Mouse (Mus musculus): ENCODE results near the gene Gm19402. TPM values are rescaled to one million over a fixed set of nuclear protein-coding genes. Genes with fewer than 3 reads are reported as not detected.

Gene Gm19402
- total RNA-seq, 1 experiment from 2014 or later: not detected

GRCm38 (mm10) chr10:77670710-77671109 lies 19.8 kb downstream of the Gm19402 start:
- ATAC-seq (replicated peaks; ENCODE audit: low read depth, poor library complexity, severe bottlenecking): no peak

GRCm38 (mm10) chr10:77667402-77667801 lies 23.2 kb downstream of the Gm19402 start:
- ATAC-seq (replicated peaks; ENCODE audit: low read depth, poor library complexity, severe bottlenecking): no peak

- ATAC-seq (replicated peaks; ENCODE audit: low read depth, poor library complexity, severe bottlenecking): no peak
These were observed 24.2 kb downstream of the Gm19402 start for GRCm38 (mm10) chr10:77666342-77666741.

GRCm38 (mm10) chr10:77663949-77664665 lies 26.4 kb downstream of the Gm19402 start:
- no peak for ATAC-seq (replicated peaks; ENCODE audit: low read depth, poor library complexity, severe bottlenecking)

- ATAC-seq (replicated peaks; ENCODE audit: low read depth, poor library complexity, severe bottlenecking): no peak
These were observed 32.1 kb downstream of the Gm19402 start for GRCm38 (mm10) chr10:77658286-77658994.

- ATAC-seq (replicated peaks; ENCODE audit: low read depth, poor library complexity, severe bottlenecking): no peak
These were observed 38.5 kb downstream of the Gm19402 start for GRCm38 (mm10) chr10:77652046-77652445.

- ATAC-seq (replicated peaks; ENCODE audit: low read depth, poor library complexity, severe bottlenecking): no peak
These were observed 42.7 kb downstream of the Gm19402 start for GRCm38 (mm10) chr10:77647901-77648300.

- no peak for ATAC-seq (replicated peaks; ENCODE audit: low read depth, poor library complexity, severe bottlenecking)
These were observed 43.1 kb downstream of the Gm19402 start for GRCm38 (mm10) chr10:77647461-77647860.

GRCm38 (mm10) chr10:77645571-77645970 lies 45.0 kb downstream of the Gm19402 start:
- ATAC-seq (replicated peaks; ENCODE audit: low read depth, poor library complexity, severe bottlenecking): no peak

GRCm38 (mm10) chr10:77643160-77643559 lies 47.4 kb downstream of the Gm19402 start:
- ATAC-seq (replicated peaks; ENCODE audit: low read depth, poor library complexity, severe bottlenecking): peak; percentile 48; the same call in 1 of the 2 replicates

Other genes with a start within 250 kb of the Gm19402 start
- gene Fam207a, start 175.0 kb downstream of the Gm19402 start, total RNA-seq (2017): 23.1 and 32.5 TPM in 2 replicates
- gene Itgb2, start 160.5 kb downstream of the Gm19402 start, total RNA-seq (2017): 12.4 and 18.4 TPM in 2 replicates
- gene Pttg1ip, start 109.0 kb downstream of the Gm19402 start, total RNA-seq (2017): 35.5 and 47.4 TPM in 2 replicates
- gene Sumo3, start 84.7 kb downstream of the Gm19402 start, total RNA-seq (2017): 147 and 170 TPM in 2 replicates
- not detected in 2 replicates for gene Gm49325, start 84.6 kb downstream of the Gm19402 start, total RNA-seq (2017)
- gene Ube2g2, start 68.5 kb downstream of the Gm19402 start, total RNA-seq (2017): 27.0 and 37.2 TPM in 2 replicates
- 0.87 and 1.2 TPM in 2 replicates for gene Tspear, start 4.2 kb downstream of the Gm19402 start, total RNA-seq (2017)
- not detected in 2 replicates for gene Gm9508, start 6.5 kb upstream of the Gm19402 start, total RNA-seq (2017)
- not detected in 2 replicates for gene Gm10272, start 15.9 kb upstream of the Gm19402 start, total RNA-seq (2017)
- gene Gm10024, start 20.7 kb upstream of the Gm19402 start, total RNA-seq (2017): not detected in 2 replicates
- gene Gm10142, start 25.1 kb upstream of the Gm19402 start, total RNA-seq (2017): not detected in 2 replicates
- not detected in 2 replicates for gene Krtap12-1, start 29.8 kb upstream of the Gm19402 start, total RNA-seq (2017)
- not detected in 2 replicates for gene Gm10100, start 35.7 kb upstream of the Gm19402 start, total RNA-seq (2017)
- gene Gm18596, start 51.9 kb upstream of the Gm19402 start, total RNA-seq (2017): not detected in 2 replicates
- gene Gm9736, start 60.6 kb upstream of the Gm19402 start, total RNA-seq (2017): not detected in 2 replicates
- gene Gm3233, start 68.9 kb upstream of the Gm19402 start, total RNA-seq (2017): not detected in 2 replicates
- gene Gm3238, start 80.6 kb upstream of the Gm19402 start, total RNA-seq (2017): not detected in 2 replicates
- not detected in 2 replicates for gene Gm7138, start 86.2 kb upstream of the Gm19402 start, total RNA-seq (2017)
- gene Gm3250, start 91.8 kb upstream of the Gm19402 start, total RNA-seq (2017): not detected in 2 replicates
- not detected in 2 replicates for gene Gm7137, start 97.4 kb upstream of the Gm19402 start, total RNA-seq (2017)
- gene Gm9639, start 104.3 kb upstream of the Gm19402 start, total RNA-seq (2017): not detected in 2 replicates
- not detected in 2 replicates for gene Gm19668, start 108.4 kb upstream of the Gm19402 start, total RNA-seq (2017)
- gene Gm9507, start 121.1 kb upstream of the Gm19402 start, total RNA-seq (2017): not detected in 2 replicates
- not detected in 2 replicates for gene Gm2696, start 123.9 kb upstream of the Gm19402 start, total RNA-seq (2017)
- gene Krtap10-4, start 136.3 kb upstream of the Gm19402 start, total RNA-seq (2017): not detected in 2 replicates
- gene Krtap10-10, start 145.2 kb upstream of the Gm19402 start, total RNA-seq (2017): not detected in 2 replicates
- gene Gm36176, start 156.0 kb upstream of the Gm19402 start, total RNA-seq (2017): not detected in 2 replicates
- gene Gm10318, start 162.1 kb upstream of the Gm19402 start, total RNA-seq (2017): not detected in 2 replicates
- not detected in 2 replicates for gene Gm3285, start 171.2 kb upstream of the Gm19402 start, total RNA-seq (2017)
- 0.23 TPM in 1 of 2 replicates, not detected in the other for gene Lrrc3, start 211.8 kb upstream of the Gm19402 start, total RNA-seq (2017)

All from common myeloid progenitor, adult 5-6 weeks (primary cell).